Mouse (Mus musculus): ENCODE measurements around the gene Fundc2.

Fundc2 gene

DNA sequence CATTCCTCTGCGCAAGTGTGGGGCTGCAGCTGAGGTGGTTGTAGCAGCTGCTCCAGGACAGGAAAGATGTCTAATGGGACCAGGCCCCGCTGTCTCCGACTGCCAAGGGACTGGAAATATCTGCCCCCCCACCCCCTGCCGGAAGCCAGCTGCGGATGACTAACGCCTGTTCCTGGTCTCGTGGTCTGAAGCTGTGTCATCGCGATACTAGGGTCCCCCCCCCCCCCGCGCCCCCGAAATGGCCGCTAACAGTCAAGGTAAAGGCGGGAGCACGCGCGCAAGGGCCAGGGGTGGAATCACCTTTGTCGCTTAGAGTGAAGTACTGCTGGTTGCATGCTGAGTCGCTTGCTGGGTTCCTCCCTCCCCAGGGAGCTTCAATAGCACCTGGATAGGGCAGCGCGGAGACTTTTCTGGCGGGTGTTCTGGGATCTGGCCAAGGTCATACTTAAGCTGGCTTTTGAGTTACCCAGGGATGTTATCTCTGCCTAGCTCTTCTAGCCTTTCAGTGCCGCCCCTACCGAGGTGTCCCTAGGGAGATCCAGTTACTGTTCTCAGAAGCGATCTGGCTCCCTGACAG lies at the start of gene Fundc2, which contains the start of gene F8:
TSS of gene Fundc2 (plus strand) at position 205 of the 577 bp plus-strand sequence.
TSS of gene F8 (minus strand) at position 421 of the 577 bp plus-strand sequence.
- peak; percentile 50 for DNase-seq (ENCODE audit: low read depth, low spot score)

DNA sequence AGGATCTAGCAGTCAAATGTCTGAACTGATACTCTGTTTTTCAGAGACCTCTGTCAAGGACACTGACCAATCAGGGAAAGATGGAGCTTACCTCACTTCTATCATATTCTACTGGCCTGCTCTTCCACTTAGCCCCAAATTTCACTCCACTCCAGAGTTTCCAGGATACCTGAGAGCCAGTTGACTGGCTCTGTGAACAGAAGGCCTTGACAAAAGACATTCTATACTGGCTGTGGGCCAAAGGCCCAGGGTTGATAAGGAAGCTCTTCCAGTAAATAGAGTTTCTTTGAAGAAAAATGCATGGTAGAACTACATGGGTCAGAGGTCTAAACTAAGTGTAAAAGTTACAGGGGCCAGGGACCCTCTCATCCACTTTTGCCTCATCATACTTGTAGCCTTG lies 12.0 kb upstream of the Fundc2 start:
- no peak for DNase-seq (ENCODE audit: low read depth, low spot score)

DNA sequence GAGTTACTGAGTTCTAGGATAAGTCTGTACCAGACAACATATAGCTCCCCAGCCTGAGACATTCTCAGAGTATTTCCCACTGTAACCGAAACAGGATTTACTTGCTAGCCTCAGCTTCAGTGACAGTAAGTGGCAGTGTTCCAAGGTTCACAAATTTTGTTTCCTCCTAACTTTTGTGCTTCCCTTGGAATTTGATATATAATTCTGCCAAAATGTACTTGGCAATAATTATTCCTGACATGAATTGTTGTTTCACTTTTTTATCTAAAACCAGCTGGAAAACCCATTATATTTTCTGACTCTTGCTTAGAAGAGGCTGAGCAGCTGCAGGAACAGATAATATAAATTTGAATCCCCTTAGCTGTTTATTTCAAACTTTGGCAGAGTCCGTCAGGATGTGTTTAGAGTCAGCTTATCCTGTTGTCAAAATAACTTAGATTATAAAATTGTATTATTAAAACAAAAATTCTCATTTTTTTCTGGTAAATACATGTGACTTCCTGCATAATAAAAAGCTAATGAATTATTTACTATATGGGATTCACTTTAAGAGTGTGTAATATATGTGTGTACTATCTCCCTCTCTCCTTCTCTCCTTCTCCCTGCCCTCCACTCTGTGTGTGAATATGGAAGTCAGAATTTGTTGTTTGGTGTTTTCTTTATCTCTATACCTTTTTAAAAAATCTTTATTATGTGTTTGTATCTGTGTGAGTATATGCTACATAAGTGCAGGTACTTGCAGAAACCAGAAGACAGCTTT lies 9.4 kb upstream of the Fundc2 start:
- DNase-seq (ENCODE audit: low read depth, low spot score), result no peak

DNA sequence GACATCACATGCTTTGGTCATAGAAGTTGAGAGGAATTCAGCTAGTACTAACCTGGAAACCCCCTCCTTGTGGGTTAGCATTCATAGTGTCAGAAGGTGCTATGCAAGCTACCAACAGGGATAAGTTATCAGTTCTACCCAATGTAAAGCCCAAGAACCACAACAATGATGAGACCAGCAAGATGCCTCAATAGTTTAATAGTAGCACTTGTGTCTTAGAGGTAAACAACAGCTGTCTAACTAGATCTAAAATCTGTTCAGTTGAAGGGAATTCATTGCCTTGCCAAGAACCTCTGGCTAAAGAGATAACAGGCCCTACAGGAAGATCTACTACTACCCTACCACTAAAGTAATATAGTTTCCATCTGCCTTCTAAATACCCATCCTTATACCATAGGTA lies 5.4 kb upstream of the Fundc2 start:
- DNase-seq (ENCODE audit: low read depth, low spot score), result no peak

DNA sequence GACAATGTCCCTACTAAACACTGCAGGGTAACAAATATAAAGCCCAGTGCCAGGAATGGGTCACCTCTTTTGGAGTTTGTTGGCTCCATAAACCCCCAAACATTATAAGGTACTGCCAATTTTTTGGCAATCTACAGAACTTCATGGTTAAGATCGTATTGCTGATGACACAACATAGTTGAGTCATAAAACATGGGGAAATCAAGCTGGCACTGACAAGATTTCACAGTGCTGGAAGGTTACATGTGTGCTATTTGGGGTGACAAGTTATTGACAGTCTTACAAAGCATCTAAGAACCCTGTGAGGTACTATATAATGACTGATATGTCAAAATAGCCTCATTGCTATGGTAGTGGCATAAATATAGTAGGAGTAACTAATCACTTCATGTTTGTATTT lies 1.0 kb upstream of the Fundc2 start:
- no peak for DNase-seq (ENCODE audit: low read depth, low spot score)

DNA sequence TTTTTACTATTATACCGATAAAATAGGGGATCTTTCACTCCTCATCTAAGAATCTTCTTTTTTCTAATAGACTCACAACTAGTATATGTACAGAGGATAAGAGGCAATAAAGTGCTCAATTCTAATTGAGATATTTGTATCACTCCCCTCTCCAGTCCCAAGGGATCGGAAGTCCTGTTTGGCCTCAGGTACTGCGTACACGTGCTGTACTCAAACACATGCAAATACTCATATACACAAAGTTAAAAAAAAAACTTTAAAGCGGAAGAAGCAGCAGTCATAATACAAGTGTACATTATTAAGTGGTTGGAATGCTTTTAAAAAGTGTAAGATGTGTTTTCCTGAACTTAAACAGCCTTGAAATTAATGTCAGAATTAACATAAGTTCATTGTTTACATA lies 500 bp upstream of the Fundc2 start:
- no peak for DNase-seq (ENCODE audit: low read depth, low spot score)

DNA sequence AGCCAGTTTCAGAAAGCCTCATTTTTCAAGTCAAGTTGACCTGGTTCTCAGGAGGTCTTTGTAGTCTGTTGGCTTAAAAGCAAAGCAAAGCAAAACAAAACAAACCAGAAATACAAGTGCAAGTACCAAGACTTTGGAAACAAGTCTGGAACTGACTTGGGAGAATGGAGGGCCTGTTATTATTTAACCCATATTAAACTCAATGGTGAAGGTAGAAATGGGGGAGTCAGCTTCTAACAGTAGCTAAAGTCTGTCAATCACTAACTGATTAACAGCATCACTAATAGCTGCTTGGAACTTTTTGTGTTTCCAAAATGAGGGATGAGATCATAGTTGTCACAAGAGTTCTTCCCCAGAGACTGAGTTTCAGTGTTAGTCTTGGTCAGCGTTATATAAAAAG lies 17.3 kb downstream of the Fundc2 start:
- no peak for DNase-seq (ENCODE audit: low read depth, low spot score)

DNA sequence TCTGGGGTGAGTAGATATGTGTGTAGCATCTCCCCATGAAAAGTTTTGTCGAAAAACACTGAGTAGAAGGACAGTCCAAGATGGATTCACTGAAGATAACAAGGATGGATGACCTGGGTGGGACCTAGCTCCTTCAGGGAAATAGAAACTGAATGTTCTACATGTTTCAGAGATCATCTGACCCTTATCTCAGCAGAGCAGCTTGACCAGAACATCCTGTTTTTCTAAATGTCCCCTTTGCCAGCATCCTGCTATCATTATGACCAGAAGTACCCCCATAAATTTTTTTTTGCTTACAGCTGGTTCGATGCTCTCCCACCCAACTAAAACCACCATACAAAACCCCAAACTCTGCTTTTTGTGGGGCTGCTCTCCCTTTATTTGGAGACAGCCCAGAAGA lies 20.5 kb downstream of the Fundc2 start:
- no peak for DNase-seq (ENCODE audit: low read depth, low spot score)

DNA sequence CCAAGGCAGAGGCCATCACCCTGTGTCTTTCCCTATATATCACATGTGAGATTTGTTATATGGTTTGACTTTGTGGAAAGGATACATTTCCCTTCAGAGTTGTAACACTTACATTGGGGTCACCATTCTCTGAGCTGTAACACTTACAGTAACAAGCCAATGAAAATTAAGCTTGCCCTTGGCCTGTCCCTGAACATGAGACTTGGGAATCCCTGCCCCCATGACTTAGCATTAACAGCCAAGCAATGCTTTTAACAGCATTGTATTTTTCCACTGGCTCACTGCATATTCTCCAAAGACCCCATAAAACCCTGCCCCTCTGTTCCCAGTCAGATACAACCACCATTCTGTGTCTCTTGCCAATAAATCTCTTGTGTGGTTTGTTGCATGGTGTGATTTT lies 21.2 kb downstream of the Fundc2 start:
- DNase-seq (ENCODE audit: low read depth, low spot score), result no peak

DNA sequence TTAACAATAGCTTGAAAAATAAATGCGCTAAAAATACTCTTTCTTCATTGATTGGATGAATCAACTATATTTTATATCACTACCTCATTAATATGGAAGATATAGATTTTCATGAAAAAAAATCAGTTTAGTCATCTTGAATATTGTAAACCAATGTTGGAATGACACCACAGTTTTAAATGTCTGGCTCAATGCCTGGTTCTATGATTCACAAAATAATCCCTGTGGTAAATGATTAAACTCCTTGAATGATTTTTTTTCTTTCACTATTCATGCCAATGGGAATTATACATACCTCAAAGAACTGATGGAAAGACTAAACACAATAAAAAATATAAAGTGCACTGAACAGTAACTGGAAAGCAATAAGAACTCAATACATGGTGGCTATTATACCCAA lies 27.5 kb downstream of the Fundc2 start:
- no peak for DNase-seq (ENCODE audit: low read depth, low spot score)

DNA sequence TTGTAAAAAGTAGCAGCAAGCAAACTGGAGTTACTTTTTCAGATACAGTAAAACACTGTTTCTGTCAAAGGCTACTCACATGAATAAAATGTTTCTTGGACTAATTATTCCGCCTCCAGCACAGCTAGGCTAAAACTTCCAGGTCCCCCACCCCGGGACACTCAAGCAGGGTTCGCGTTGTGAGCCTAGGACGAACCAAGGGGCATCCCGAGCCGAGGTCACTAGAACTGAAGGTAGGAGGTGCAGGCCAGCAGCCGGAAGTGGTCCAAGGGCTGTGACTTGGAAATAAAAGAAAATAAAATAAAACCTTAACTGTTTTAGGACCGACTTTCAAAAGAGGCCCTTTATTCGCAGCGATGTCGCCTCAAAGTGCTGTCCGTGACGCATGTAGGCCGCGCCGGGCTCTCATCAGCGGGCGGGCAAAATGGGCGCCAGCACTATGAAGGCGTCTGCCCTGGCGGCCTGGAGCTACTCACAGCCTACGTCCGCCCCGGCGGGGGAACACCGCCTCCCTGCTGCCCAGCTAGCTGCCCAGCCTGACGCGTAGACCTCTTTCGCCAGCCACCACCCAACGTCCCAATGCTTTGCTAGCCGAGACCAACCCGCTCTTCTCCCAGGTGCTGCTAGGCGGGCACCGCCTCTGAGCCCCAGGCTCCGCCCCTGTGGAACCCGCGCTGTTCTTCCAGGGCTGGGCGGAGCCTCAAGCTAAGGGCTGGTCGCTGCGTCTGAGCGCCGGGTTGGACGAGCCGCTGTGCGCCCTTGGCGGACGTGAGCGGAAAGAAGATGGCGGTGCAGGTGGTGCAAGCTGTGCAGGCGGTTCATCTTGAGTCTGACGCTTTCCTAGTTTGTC lies 34.0 kb downstream of the Fundc2 start, which contains the start of the genes Cmc4, Mtcp1 and Brcc3:
TSS of gene Cmc4 (minus strand) at position 649 of the 850 bp plus-strand sequence.
TSS of gene Mtcp1 (minus strand) at position 653 of the 850 bp plus-strand sequence.
TSS of gene Brcc3 (plus strand) at position 693 of the 850 bp plus-strand sequence.
- DNase-seq (ENCODE audit: low read depth, low spot score), result peak; percentile 74
